Mouse (Mus musculus) embryonic facial prominence, embryonic 11.5 days (tissue): ENCODE data around the gene Hhip. TPM values are rescaled to one million over a fixed set of nuclear protein-coding genes. Genes with fewer than 3 reads are reported as not detected.

Experiments used
- ATAC-seq: fragments of 200-750 bp; cut with Nextera tagmentation; replicated peaks from 2 replicates; pipeline ENCODE4 v1.8.0; 2017; ENCODE audit warnings: low read depth; ENCODE audit not compliant: insufficient number of reproducible peaks, low FRiP score, low TSS enrichment
- DNase-seq: peaks from one replicate; pipeline ENCODE4 v3.0.0-alpha.2; 2015; ENCODE audit warnings: low spot score
- H3K27ac ChIP-seq: fragments of 300-500 bp; sonication (generic); replicated peaks from 2 replicates; pipeline ENCODE4 v1.5.1; 2014; ENCODE audit warnings: mild to moderate bottlenecking, low read depth, low read length, control low read depth
- H3K27me3 ChIP-seq: fragments of 300-500 bp; sonication (generic); 2 replicates; pipeline ENCODE4 v1.6.1; 2014; ENCODE audit warnings: mild to moderate bottlenecking, low read length, moderate library complexity, mixed read lengths; ENCODE audit not compliant: control insufficient read depth, insufficient read depth
- H3K36me3 ChIP-seq: fragments of 300-500 bp; sonication (generic); replicated peaks from 2 replicates; pipeline ENCODE4 v1.6.1; 2014; ENCODE audit warnings: low read depth, mild to moderate bottlenecking, low read length, moderate library complexity, mixed read lengths; ENCODE audit not compliant: control insufficient read depth, insufficient read depth
- H3K4me1 ChIP-seq: fragments of 300-500 bp; sonication (generic); 2 replicates; pipeline ENCODE4 v1.6.1; 2014; ENCODE audit warnings: low read length, mixed read lengths; ENCODE audit not compliant: control insufficient read depth, insufficient read depth
- H3K4me2 ChIP-seq: fragments of 300-500 bp; sonication (generic); 2 replicates; pipeline ENCODE4 v1.6.1; 2014; ENCODE audit warnings: low read depth, mild to moderate bottlenecking, control low read depth, low read length, moderate library complexity
- H3K4me3 ChIP-seq: fragments of 300-500 bp; sonication (generic); 2 replicates; pipeline ENCODE4 v1.5.1; 2014; ENCODE audit warnings: low read depth, low read length, control low read depth
- H3K9ac ChIP-seq: fragments of 300-500 bp; sonication (generic); replicated peaks from 2 replicates; pipeline ENCODE4 v1.6.1; 2014; ENCODE audit warnings: mild to moderate bottlenecking, control low read depth, low read length
- H3K9me3 ChIP-seq: fragments of 300-500 bp; sonication (generic); replicated peaks from 2 replicates; pipeline ENCODE4 v1.6.1; 2016; ENCODE audit warnings: mild to moderate bottlenecking, low read length, inconsistent platforms, mixed read lengths; ENCODE audit not compliant: control insufficient read depth
- WGBS: fragments of 180-500 bp; shearing (Covaris S2); extraction: QIAGEN DNeasy Blood & Tissue Kit; methylation state at CpG from one replicate; pipeline ENCODE4 v1.1.7; 2014; 5-methylcytosine and 5-hydroxymethylcytosine counted together
- polyA plus RNA-seq: library from polyadenylated mRNA; unstranded; fragments of >200 nt; fragmentation: Nextera tagmentation; extraction: Ambion mirVana; gene quantifications from 2 replicates; pipeline ENCODE4 v1.2.1, GENCODE M21; 2014

The Hhip gene
- polyA plus RNA-seq, 1 experiment from 2014 or later, result 2.8 TPM

- no peak for DNase-seq
- no peaks in the 10 kb centered on the region for H3K27me3 ChIP-seq
- ATAC-seq, result no peak
- no peaks in the 10 kb centered on the region for H3K4me1 ChIP-seq
- H3K27ac ChIP-seq, result no peak overlapping the region
- H3K9ac ChIP-seq, result no peak overlapping the region
- 49% methylated on average over 9 of the region's 9 CpGs for WGBS
- H3K9me3 ChIP-seq, result no peaks in the 10 kb centered on the region
- H3K4me2 ChIP-seq, result no peak overlapping the region
- no peaks in the 10 kb centered on the region for H3K36me3 ChIP-seq
- no peak overlapping the region for H3K4me3 ChIP-seq
Observed at GRCm38 (mm10) chr8:79936856-79937445, 120.9 kb downstream of the Hhip start.

- ATAC-seq (no peak), DNase-seq (peak; percentile 44)
- Histone ChIP-seq H3K4me3 (no peak overlapping the region), H3K4me1 (no peaks in the 10 kb centered on the region), H3K36me3 (no peaks in the 10 kb centered on the region), H3K27ac (no peak overlapping the region), H3K27me3 (no peaks in the 10 kb centered on the region), H3K4me2 (no peak overlapping the region), H3K9me3 (no peaks in the 10 kb centered on the region), H3K9ac (no peak overlapping the region)
- WGBS, result 26% methylated on average over 7 of the region's 7 CpGs
Observed at GRCm38 (mm10) chr8:79935793-79936192, 122.0 kb downstream of the Hhip start.

GRCm38 (mm10) chr8:79929202-79929601 is 128.6 kb downstream of the Hhip start:
- Histone ChIP-seq H3K4me2 (no peak overlapping the region), H3K27me3 (no peaks in the 10 kb centered on the region), H3K27ac (no peak overlapping the region), H3K4me3 (no peak overlapping the region), H3K9me3 (no peaks in the 10 kb centered on the region), H3K36me3 (no peaks in the 10 kb centered on the region), H3K4me1 (no peaks in the 10 kb centered on the region), H3K9ac (no peak overlapping the region)
- ATAC-seq (no peak), DNase-seq (no peak)
- WGBS, result 47% methylated on average over 4 of the region's 4 CpGs

GRCm38 (mm10) chr8:79917211-79917610 is 140.6 kb downstream of the Hhip start:
- Histone ChIP-seq H3K9ac (no peak overlapping the region), H3K4me2 (no peak overlapping the region; the same call in 1 of the 2 replicates), H3K4me3 (no peak overlapping the region), H3K4me1 (no peaks in the 10 kb centered on the region; the same call in 1 of the 2 replicates), H3K27ac (no peak overlapping the region), H3K27me3 (no peaks in the 10 kb centered on the region), H3K36me3 (no peaks in the 10 kb centered on the region), H3K9me3 (no peaks in the 10 kb centered on the region)
- peak; percentile 68 for DNase-seq
- ATAC-seq, result no peak
- 40% methylated on average over 7 of the region's 7 CpGs for WGBS
